Mouse (Mus musculus): Measurements from ENCODE around the gene Inpp4a.

Inpp4a gene

DNA sequence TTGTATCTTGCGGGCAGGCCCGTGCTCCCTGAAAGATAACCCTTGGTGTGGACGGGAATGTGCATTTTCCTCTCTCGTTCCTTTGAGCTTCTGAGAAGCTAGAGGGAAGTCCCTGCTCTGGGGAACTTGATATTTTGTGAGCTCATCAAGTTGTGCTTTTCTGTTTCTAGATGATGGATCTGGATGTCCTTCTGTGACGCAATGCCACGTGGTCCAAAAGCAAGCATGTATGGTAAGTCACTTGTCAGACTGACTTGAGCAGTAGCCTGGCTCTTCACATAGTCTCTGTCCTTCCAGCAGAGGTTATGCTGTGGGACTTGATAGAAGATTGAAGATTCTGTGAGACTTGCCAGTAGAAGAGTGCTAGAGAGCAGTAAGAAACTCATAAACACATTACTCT is 57.5 kb downstream of the Inpp4a start:
- DNase-seq (ENCODE audit: low spot score in 2 of 2), result no peak

- no peak for DNase-seq (ENCODE audit: low spot score in 2 of 2)
Observed at GRCm38 (mm10) chr1:37358621-37359020, 59.0 kb downstream of the Inpp4a start.

- DNase-seq (ENCODE audit: low spot score in 2 of 2), result no peak
Observed at GRCm38 (mm10) chr1:37359395-37360092, 59.9 kb downstream of the Inpp4a start.

DNA sequence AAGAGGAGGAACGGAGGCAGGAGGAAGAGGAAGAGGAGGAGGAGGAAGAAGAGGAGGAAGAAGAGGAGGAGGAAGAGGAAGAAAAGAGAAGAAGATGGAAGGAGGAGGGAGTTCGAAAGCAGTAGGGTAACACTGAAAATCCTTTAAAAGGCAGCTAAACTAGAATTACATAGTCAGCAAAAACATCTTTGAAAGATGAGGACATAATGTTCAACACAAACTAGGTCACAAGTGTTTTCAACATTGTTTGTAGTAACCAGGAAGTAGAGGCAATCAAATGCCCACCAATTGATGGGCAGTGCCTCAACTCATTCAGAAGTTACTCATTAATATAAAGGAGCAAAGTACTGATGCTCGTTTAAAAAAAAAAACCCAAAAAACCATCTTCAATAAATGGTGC is 61.1 kb downstream of the Inpp4a start:
- DNase-seq (ENCODE audit: low spot score in 2 of 2), result no peak

DNA sequence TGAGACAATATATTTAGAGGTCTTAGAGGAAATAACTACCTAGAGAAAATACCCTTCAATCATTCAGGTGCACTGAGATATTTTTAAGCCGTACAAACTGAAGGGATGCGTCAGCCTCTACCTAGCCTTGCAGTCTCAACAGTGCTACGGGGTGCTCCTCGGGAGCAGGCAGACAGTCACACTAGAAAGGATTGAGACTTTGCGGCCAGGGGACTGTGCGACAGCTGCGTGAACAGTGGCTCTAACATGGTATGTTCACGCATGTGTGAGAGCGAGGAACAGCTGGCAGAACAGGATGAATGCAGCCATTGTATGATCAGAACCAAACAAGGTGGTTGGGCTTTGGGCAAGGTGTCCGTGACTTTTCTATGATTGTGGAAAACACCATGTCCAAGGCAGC is 63.1 kb downstream of the Inpp4a start:
- DNase-seq (ENCODE audit: low spot score in 2 of 2), result no peak

DNA sequence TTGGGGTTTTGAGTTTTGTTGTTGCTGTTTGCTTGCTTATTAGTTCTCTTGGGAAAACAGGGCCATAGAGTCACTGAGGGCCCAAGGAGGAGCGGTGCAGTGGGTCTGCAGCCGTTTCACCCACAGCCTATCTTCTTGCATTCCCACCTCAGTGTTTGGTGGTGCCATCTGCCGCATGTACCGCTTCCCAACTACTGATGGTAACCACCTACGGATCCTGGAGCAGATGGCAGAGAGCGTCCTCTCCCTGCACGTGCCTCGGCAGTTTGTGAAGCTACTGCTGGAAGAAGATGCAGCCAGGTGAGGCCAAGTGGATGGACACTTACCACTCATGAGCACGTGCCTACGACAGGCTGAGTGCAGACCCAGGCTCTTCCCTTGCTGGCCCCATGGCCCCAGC is 68.5 kb downstream of the Inpp4a start:
- no peak for DNase-seq (ENCODE audit: low spot score in 2 of 2)

DNA sequence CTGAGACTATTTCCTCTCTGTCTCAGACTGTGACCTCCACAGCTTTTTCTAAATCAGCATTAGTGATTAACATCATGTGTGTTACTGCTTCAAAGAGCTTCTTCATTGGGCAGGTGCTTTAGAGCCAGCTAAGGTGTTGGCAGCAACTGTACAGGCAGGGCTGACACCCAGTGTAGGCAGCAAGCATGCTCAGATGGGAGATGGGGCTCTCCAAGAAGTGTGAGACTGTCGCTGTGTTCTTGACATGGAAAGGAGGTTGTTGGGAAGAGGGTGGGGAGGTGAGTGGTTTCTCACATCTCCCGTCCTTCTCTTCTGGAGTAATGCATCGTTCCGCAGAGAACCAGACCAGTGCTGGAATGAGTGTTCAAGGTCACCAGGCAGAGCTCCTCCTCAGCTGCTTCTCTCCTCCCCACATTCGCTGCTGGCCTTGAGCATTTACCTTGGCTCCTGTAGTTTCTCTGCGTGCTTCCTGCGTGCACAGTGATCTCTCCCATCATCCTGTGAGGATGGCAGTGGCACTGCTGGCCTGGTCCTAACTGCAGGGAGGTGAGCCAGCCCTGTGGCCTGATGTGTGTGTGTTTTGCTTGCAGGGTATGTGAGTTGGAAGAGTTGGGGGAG is 69.2 kb downstream of the Inpp4a start:
- no peak for DNase-seq (ENCODE audit: low spot score in 2 of 2)

- DNase-seq (ENCODE audit: low spot score in 2 of 2), result no peak
Observed at GRCm38 (mm10) chr1:37376177-37376576, 76.5 kb downstream of the Inpp4a start.

DNA sequence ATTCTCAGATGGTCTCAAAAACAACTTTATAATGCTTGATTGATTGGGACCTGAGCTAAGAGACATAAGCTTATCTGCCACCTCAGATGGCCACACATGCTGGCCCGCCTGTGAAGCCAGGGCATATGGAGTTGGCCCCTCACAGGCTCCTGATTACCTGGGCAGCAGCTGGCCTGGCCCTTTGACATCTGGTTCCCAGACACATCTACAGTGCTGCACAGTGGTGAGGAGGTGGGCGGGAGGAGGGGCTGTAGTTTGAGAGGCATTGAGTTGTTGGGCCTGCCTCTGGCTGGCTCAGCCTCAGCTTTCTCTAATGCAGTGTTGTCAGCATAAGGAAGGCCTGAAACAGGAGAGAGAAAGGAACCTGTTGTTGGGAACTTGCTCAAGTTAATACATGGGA is 77.1 kb downstream of the Inpp4a start:
- DNase-seq (ENCODE audit: low spot score in 2 of 2), result no peak

GRCm38 (mm10) chr1:37378095-37378494 is 78.4 kb downstream of the Inpp4a start:
- DNase-seq (ENCODE audit: low spot score in 2 of 2), result no peak

DNA sequence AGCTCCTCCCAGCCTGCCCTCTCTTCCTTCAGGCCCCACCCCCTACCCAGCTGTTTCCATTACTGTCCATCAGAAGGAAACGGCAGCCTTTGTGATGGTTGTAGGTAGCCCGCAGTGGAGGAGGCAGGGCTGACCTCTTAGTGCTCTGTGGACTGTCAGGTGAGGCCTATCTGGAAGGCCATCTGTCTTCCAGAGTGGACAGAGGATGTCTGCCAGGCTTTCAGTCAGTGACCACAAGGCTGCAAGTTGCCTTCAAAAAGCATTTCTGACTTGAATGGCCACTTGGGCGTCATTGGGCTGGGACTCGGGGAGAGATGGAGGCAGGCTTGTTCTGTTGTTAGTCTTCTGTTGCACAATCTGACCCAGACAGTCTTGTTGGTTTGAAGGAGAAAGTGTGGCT is 79.9 kb downstream of the Inpp4a start:
- DNase-seq (ENCODE audit: low spot score in 2 of 2), result no peak

DNA sequence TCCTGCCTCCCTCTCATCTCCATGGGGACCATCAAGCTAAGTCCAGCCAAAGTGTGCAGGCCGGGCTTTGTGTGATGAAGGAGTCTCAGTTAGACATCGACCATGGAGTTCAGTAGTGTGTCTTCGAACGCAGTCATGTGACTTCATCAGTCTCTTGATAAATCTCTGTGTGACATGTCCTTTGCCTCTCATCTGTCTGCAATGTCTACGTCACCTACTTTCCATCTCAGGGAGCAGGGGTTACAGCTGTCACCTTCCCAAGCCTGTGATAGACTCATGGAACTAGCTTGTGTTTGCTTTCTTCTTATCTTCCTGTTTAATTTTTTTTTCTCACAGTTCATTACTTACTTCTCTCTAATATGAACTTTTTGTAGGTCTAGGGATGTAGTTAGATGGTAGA is 81.2 kb downstream of the Inpp4a start:
- DNase-seq (ENCODE audit: low spot score in 2 of 2), result no peak

GRCm38 (mm10) chr1:37384304-37384703 is 84.6 kb downstream of the Inpp4a start:
- DNase-seq (ENCODE audit: low spot score in 2 of 2), result no peak

GRCm38 (mm10) chr1:37386448-37386971 is 86.8 kb downstream of the Inpp4a start:
- DNase-seq (ENCODE audit: low spot score in 2 of 2), result no peak

GRCm38 (mm10) chr1:37393174-37393573 is 93.5 kb downstream of the Inpp4a start:
- DNase-seq (ENCODE audit: low spot score in 2 of 2), result no peak

- DNase-seq (ENCODE audit: low spot score in 2 of 2), result no peak
Observed at GRCm38 (mm10) chr1:37396481-37396880, 96.8 kb downstream of the Inpp4a start.

DNA sequence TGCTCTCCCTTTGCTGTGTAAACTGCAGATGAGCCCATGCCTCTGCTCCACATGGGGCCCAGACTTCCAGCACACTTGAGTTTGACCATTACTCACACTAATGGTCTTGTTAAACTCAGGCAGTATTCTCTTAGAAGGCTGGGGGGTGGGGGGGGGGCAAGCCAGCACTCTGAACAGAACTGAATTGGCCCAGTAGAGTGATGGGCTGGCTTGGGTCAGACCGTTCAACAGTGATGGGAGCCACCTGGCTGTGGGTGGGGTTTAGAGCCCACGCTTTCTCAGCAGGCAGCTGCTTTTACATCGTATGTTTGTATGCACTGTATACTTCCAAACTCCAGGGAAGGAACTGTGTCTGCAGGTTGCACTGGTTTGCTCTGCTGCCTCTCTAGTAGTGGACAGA is 99.3 kb downstream of the Inpp4a start:
- DNase-seq (ENCODE audit: low spot score in 2 of 2), result no peak

DNA sequence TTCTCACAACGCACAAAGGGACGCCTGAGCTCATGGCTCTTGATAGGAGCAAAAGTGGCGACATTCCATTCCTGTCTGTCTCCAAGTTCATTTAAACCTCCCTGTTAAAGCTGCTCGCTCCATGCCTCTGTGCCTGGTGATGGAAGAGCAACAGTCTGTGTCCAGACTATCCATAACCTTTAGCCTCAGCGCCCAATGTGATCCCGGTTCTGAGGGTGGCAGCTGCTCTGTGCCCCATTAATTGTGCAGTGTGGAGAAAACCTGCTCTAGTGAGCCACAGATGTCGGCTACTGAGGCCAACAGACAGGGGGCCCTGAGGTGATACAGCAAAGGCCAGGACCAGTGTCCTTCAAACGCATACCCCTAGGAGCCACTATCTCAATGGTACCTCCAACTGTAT is 100.1 kb downstream of the Inpp4a start:
- no peak for DNase-seq (ENCODE audit: low spot score in 2 of 2)

DNA sequence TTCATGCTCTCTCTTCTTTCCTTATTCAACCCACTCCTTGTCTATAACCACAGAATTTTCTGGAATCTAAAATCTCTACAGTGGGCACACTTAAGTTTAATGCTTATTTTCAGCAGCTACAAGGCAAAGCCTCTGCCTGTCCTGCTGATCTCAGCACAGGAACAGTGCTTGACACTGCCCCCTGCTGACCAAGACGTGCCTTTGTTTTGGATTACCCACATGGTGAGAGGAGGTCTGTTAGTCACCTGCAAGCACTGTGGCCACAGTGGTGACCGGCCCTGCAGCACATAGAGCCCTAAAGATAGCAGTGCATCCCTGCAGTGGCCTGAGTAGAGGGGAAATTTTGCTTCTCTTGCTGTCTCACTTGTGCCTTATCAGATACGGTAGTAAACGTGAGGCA is 102.0 kb downstream of the Inpp4a start:
- DNase-seq (ENCODE audit: low spot score in 2 of 2), result peak; percentile 38 to 39

DNA sequence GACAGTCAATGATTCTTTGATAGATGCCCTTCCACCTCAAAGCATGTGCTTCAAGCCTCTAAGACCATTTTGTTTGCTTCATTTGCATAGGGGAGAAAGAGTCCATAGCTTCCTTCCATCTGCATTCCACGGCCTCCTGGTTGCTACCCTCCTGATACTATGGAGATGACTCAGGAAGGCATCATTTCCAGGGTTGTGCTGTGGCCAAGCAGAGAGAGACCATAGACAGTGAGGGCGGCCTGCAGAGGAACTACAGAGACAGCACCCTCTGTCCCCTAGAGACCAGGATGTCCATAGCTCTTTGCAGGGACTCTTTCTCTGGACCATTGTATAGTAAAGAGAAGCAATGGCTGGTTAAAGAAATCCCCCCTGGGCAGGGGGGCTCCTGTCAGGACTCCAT is 105.5 kb downstream of the Inpp4a start:
- DNase-seq (ENCODE audit: low spot score in 2 of 2), result no peak

DNA sequence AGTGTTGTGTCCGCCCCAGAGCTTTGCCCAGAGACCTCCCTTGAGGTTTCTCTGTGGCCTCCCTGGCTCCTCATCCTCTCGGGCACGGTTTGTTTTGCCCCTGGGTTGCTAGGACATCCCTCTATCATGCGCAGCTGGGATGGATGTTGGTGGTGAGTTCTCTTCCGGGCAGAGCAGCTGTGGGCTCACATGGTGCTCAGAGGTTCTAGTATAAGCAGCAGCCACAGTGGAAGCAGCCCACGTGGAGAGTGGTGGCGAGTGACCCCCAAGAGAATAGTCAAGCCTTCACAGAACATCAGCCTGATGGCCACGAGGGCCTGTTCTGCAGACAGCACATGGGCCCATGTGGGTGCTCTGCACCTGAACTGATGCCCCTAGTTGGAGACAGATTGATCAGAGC is 107.6 kb downstream of the Inpp4a start:
- no peak for DNase-seq (ENCODE audit: low spot score in 2 of 2)

GRCm38 (mm10) chr1:37408059-37408458 is 108.4 kb downstream of the Inpp4a start:
- DNase-seq (ENCODE audit: low spot score in 2 of 2), result no peak

- DNase-seq (ENCODE audit: low spot score in 2 of 2), result no peak
Observed at GRCm38 (mm10) chr1:37408678-37409077, 109.0 kb downstream of the Inpp4a start.

DNA sequence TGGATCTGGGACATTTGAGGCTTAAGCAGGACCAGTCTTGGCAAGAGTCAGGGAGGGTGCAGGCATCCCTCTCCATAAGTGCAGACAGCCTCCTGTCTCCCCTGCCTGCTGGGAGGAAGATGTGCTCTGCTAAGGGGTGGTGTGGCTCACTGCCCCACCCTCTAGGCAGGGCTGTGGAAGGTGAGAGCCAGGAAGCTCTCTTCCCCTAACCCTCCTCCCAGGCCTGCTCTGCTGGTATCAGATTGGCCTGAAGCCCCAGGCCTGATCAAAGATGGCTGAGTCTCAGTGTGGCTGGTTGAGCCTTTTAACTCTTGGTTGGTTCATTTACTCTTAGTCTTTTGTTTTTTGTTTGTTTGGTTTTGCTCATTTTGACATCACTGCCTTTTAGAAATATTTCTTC is 110.0 kb downstream of the Inpp4a start:
- no peak for DNase-seq (ENCODE audit: low spot score in 2 of 2)
